In the genomic region with DNA sequence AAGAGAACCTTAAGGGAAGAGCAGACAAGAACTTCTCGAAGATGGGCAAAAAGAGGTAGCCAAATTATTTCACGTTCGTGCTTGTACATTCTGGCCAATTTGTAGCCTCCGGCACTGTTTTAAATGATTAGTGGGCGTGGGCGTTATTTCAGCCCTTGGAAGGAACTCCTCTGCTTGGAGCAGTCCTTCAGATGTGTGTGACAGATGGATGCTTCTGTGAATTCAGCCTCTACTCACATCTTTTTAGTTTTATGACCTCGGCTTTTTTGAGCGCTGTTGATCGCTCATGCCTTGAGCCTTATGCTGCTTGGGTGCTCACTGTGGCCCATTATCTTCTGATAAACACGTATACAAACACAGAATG, we compare ENCODE assay signal across 8 mouse cellular contexts. TPM values are rescaled to one million over a fixed set of nuclear protein-coding genes. Genes with fewer than 3 reads are reported as not detected.
DNase-seq lines count a peak whose midpoint lies in the region; ATAC-seq and TF ChIP-seq lines count a peak whose summit lies in the region.

No protein-coding gene starts in this region.

- no peak for TF ChIP-seq CTCF in Patski (IDR thresholded peaks at IDR 0.05)

- no peaks in the 10 kb centered on the region for H3K4me1 ChIP-seq in heart, embryonic 11.5 days (ENCODE audit: control insufficient read depth, insufficient read depth, low read length)
- H3K4me1 ChIP-seq in hindbrain, embryonic 11.5 days (replicated peaks; ENCODE audit: control insufficient read depth, insufficient read depth, low read length): no peaks in the 10 kb centered on the region

- CTCF ChIA-PET in Patski (lab: Charles Lee): no interaction called here

- no peaks in the 10 kb centered on the region for H3K9me3 ChIP-seq in heart, embryonic 11.5 days (replicated peaks; ENCODE audit: control insufficient read depth, low read length)
- H3K9me3 ChIP-seq in hindbrain, embryonic 11.5 days (ENCODE audit: control insufficient read depth, low read length): no peaks in the 10 kb centered on the region

- H3K36me3 ChIP-seq in heart, embryonic 11.5 days (ENCODE audit: control insufficient read depth, insufficient read depth, low read length): no peaks in the 10 kb centered on the region
- no peaks in the 10 kb centered on the region for H3K36me3 ChIP-seq in hindbrain, embryonic 11.5 days (ENCODE audit: control insufficient read depth, insufficient read depth, low read length)

- POLR2A ChIA-PET in Patski (lab: Charles Lee): no interaction called here

- H3K4me2 ChIP-seq in heart, embryonic 11.5 days: peak overlapping the region; percentile 75
- peak overlapping the region; percentile 79 for H3K4me2 ChIP-seq in hindbrain, embryonic 11.5 days (replicated peaks; ENCODE audit: low read depth, low read length)

- no peaks in the 10 kb centered on the region for H3K27me3 ChIP-seq in heart, embryonic 11.5 days (ENCODE audit: control insufficient read depth, insufficient read depth, low read length)
- H3K27me3 ChIP-seq in Patski: peaks cover 9% of the 10 kb centered on the region
- no peaks in the 10 kb centered on the region for H3K27me3 ChIP-seq in hindbrain, embryonic 11.5 days (ENCODE audit: control insufficient read depth, insufficient read depth, low read length)

- in situ Hi-C loops in Patski (cut with MboI; ENCODE audit: low pct_unique_long_range_greater_than_20kb): no loop called here

- no peak for DNase-seq in heart, adult 8-10 months (ENCODE audit: low spot score)
- DNase-seq in Patski (ENCODE audit: low read depth, low spot score): no peak
- no peak for DNase-seq in hindbrain, embryonic 11.5 days (ENCODE audit: low spot score)
- DNase-seq in layer of hippocampus, postnatal 36 days: no peak
- no peak for DNase-seq in gastrocnemius, postnatal 25 days
- DNase-seq in layer of hippocampus, postnatal 25 days (ENCODE audit: extremely low spot score in 1 of 2, low spot score in 1 of 2): no peak

- ATAC-seq in heart, embryonic 11.5 days (replicated peaks; ENCODE audit: insufficient number of reproducible peaks, low FRiP score, low TSS enrichment): no peak
- ATAC-seq in Patski: peak; percentile 10
- peak; percentile 39 for ATAC-seq in hindbrain, embryonic 11.5 days (ENCODE audit: low FRiP score)
- ATAC-seq in megakaryocyte-erythroid progenitor cell, adult 5-6 weeks (replicated peaks; ENCODE audit: low FRiP score, low TSS enrichment, poor library complexity, severe bottlenecking): 0 out of 2 replicates have a peak, but pooled peaks have one; percentile 20

- H3K9ac ChIP-seq in heart, embryonic 11.5 days (ENCODE audit: low read depth, low read length): no peak overlapping the region
- H3K9ac ChIP-seq in hindbrain, embryonic 11.5 days (ENCODE audit: low read depth, low read length): peak overlapping the region; percentile 34; the same call in 1 of the 2 replicates

- no peak overlapping the region for H3K27ac ChIP-seq in heart, embryonic 11.5 days (ENCODE audit: low read depth, low read length)
- no peak overlapping the region for H3K27ac ChIP-seq in hindbrain, embryonic 11.5 days (ENCODE audit: low read depth, low read length)

- H3K4me3 ChIP-seq in heart, embryonic 11.5 days (ENCODE audit: low read depth, low read length): peak overlapping the region; percentile 53
- H3K4me3 ChIP-seq in hindbrain, embryonic 11.5 days (ENCODE audit: low read depth, low read length): peak overlapping the region; percentile 39

- 31% methylated on average over 10 of the region's 10 CpGs for WGBS in heart, embryonic 11.5 days (ENCODE audit: insufficient replicate concordance)
- 33% methylated on average over 10 of the region's 10 CpGs for WGBS in hindbrain, embryonic 11.5 days

RNA-seq across cellular contexts. Expression of a gene that starts 0.8 kb away (rescaled TPM):
- polyA plus RNA-seq in heart, embryonic 11.5 days (2014; fragmentation: Nextera tagmentation; extraction: Ambion mirVana): 1.5 and 1.6 TPM in 2 replicates
- 10 to 100 TPM in 1 of 4 experiments, 1 to 10 TPM in 3; 4.4 to 11.1 (median 6.0) TPM for total RNA-seq in heart, adult 8-10 months (2022)
- polyA plus RNA-seq in Patski (2021): 0.17 TPM
- polyA plus RNA-seq in hindbrain, embryonic 11.5 days (2014; fragmentation: Nextera tagmentation; extraction: Ambion mirVana): 0.43 and 0.49 TPM in 2 replicates
- 3.5 and 5.2 TPM in 2 replicates for total RNA-seq in megakaryocyte-erythroid progenitor cell, adult 5-6 weeks (2014; fragmentation: Nextera tagmentation)
- 1.1 and 11.7 TPM in 2 replicates for total RNA-seq in megakaryocyte-erythroid progenitor cell, adult 5-6 weeks (2017)
- 1 to 10 TPM; 3.3 to 3.5 TPM for total RNA-seq in layer of hippocampus, postnatal 36 days (2021)
- 1 to 10 TPM; 2.6 to 2.7 TPM for total RNA-seq in gastrocnemius, postnatal 25 days (2021)
- total RNA-seq in layer of hippocampus, postnatal 25 days (2021): 1 to 10 TPM; 3.7 to 4.4 TPM
